Mouse (Mus musculus) thymus, adult 2 months (tissue): ENCODE measurements around the gene Slc9a5. TPM values are rescaled to one million over a fixed set of nuclear protein-coding genes. Genes with fewer than 3 reads are reported as not detected.

Experiments
- DNase-seq: peaks from one replicate; pipeline ENCODE4 v3.0.0; 2021
- H3K27ac ChIP-seq: fragments of 200-500 bp; 2 replicates; pipeline ENCODE4 v1.5.1; 2012; ENCODE audit warnings: low read length, control low read depth; ENCODE audit not compliant: control insufficient read depth, insufficient read depth
- H3K27me3 ChIP-seq: fragments of 200-500 bp; 2 replicates; pipeline ENCODE4 v1.6.1; 2012; ENCODE audit warnings: mild to moderate bottlenecking, low read length, moderate library complexity, mixed read lengths; ENCODE audit not compliant: control insufficient read depth, insufficient read depth
- H3K36me3 ChIP-seq: fragments of 200-500 bp; 2 replicates; pipeline ENCODE4 v1.6.1; 2012; ENCODE audit warnings: mild to moderate bottlenecking, low read length, moderate library complexity; ENCODE audit not compliant: control insufficient read depth, insufficient read depth
- H3K4me1 ChIP-seq: fragments of 200-500 bp; replicated peaks from 2 replicates; pipeline ENCODE4 v1.6.1; 2012; ENCODE audit warnings: low read length; ENCODE audit not compliant: control insufficient read depth, insufficient read depth
- H3K4me3 ChIP-seq: fragments of 200-500 bp; 2 replicates; pipeline ENCODE4 v1.5.1; 2012; ENCODE audit warnings: mild to moderate bottlenecking, low read length, control low read depth, moderate library complexity; ENCODE audit not compliant: control insufficient read depth, insufficient read depth
- CTCF ChIP-seq: fragments of 200-500 bp; IDR thresholded peaks from 2 replicates; pipeline ENCODE4 v1.5.1; 2012; ENCODE audit warnings: mild to moderate bottlenecking, control low read depth, low read length, moderate library complexity, borderline replicate concordance; ENCODE audit not compliant: control insufficient read depth, poor library complexity, insufficient read depth; ENCODE audit errors: extremely low read depth
- POLR2A ChIP-seq: fragments of 200-500 bp; IDR thresholded peaks from 2 replicates; pipeline ENCODE4 v1.6.1; 2012; ENCODE audit warnings: mild to moderate bottlenecking, low read length, control low read depth, moderate library complexity; ENCODE audit not compliant: control insufficient read depth, poor library complexity, insufficient read depth; ENCODE audit errors: extremely low read depth
- WGBS: fragments of 180-500 bp; shearing (Covaris S2); methylation state at CpG from one replicate; pipeline ENCODE4 v1.1.7; 2018; 5-methylcytosine and 5-hydroxymethylcytosine counted together
- polyA plus RNA-seq: library from polyadenylated mRNA; depleted of rRNA; stranded (reverse); fragments of >200 nt; gene quantifications from 2 replicates; pipeline ENCODE4 v1.2.3, GENCODE M21; 2012

Gene Slc9a5
- polyA plus RNA-seq, 1 experiment = 12.7 TPM

DNA sequence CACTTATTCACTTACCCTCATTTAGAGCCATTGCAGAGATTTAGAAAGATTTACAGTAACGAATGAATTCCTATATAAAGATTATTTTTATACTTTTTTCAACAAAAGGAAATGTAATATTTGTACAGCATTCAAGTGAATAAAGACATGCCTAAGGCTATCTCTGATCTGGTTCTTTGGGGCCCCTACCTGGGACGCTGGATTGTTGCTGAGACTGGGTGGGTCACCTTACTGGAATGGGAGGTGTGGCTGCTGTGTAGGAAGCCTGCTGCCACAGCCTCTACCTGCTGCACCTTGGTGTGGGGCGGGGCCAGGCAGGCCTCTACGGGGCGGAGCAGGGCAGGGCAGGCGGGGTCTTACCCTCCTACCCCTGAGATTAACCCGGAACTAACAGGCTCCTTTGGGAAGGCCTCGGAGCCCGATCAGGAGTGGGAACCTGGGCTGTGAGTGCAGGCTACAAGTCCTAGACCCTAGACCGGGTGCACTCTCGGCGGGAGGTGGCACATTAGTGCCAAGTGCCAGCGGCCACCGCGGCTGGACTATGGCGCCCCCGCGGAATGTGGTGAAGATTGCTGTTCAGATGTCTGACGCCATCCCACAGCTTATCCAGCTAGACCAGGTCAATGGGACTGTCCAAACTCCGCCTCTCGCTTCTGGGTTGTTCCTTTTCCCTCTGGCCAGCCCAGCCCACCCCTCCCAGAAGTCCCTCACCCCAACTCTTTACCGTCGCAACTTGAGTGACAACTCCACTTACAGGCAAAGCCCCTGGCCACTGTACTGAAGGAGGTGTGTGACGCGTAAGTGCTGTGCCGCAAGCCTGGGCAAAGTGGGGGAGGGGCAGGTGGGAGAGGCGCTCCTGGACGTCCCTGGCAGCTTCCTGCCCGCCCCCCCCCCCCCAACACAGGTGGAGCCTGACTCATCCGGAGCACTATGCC, 43.2 kb upstream of the Slc9a5 start, which contains the start of gene Elmo3:
TSS of gene Elmo3 (plus strand) at position 391 of the 935 bp plus-strand sequence.
- WGBS = 23% methylated on average over 28 of the region's 30 CpGs
- TF ChIP-seq POLR2A (no peak), CTCF (no peak)
- DNase-seq = peak; percentile 63
- Histone ChIP-seq H3K36me3 (peaks cover 30% of the 10 kb centered on the region), H3K27ac (peak within 1 kb of the TSS; percentile 53; the same call in 1 of the 2 replicates), H3K4me1 (peaks cover 45% of the 10 kb centered on the region), H3K27me3 (no peaks in the 10 kb centered on the region), H3K4me3 (peak within 1 kb of the TSS; percentile 34)

DNA sequence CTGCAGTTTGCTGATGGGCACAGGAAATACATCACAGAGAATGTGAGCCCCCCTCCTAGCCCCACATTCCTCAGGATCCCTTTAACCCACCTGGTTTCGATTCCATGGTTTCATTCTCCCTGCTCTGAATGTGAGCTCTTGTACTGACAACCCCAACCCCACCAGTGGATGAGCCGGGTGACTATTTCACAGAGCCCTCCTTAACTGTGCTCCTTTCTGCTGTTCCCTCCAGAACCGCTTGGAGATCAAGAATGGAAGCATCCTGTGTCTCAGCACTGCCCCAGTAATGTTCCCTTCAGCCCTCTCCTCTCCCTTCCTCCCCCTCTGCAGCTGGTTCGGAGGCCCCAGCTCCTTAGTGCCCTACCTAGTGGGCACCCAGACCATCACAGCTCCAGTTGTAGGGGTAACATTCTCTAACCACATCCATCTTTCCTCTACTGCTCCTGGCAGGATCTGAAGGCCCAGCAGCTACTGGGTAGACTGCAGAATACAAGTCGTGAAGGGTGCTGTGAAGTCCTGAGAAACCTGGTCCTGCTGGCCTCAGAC, 42.4 kb upstream of the Slc9a5 start:
- WGBS = 52% methylated on average over 5 of the region's 5 CpGs
- Histone ChIP-seq H3K4me1 (peaks cover 45% of the 10 kb centered on the region), H3K36me3 (peaks cover 26% of the 10 kb centered on the region), H3K27me3 (no peaks in the 10 kb centered on the region), H3K4me3 (no peak overlapping the region), H3K27ac (peak overlapping the region; percentile 53; the same call in 1 of the 2 replicates)
- no peak for DNase-seq
- no peak for TF ChIP-seq POLR2A
- TF ChIP-seq CTCF = no peak

DNA sequence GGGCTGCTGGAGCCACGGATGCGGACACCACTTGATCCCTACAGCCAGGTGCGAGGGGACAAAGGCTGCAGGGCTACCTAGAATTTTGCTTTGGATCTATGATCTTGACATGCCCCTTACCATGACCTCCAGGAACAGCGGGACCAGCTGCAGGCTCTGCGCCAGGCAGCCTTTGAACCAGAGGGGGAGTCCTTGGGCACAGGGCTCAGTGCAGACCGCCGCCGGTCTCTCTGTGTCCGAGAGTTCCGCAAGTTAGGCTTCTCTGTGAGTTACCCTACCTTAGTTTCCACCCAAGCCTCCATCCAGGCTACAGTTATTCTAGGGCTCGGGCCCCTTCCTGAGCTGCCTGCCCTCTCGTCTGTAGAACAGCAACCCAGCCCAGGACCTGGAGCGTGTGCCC, 41.0 kb upstream of the Slc9a5 start:
- H3K36me3 ChIP-seq = peaks cover 13% of the 10 kb centered on the region
- WGBS = 98% methylated on average over 13 of the region's 13 CpGs
- H3K4me1 ChIP-seq = peaks cover 45% of the 10 kb centered on the region
- no peaks in the 10 kb centered on the region for H3K27me3 ChIP-seq
- TF ChIP-seq POLR2A (no peak), CTCF (no peak)
- H3K27ac ChIP-seq = no peak overlapping the region
- no peak overlapping the region for H3K4me3 ChIP-seq
- DNase-seq = no peak

DNA sequence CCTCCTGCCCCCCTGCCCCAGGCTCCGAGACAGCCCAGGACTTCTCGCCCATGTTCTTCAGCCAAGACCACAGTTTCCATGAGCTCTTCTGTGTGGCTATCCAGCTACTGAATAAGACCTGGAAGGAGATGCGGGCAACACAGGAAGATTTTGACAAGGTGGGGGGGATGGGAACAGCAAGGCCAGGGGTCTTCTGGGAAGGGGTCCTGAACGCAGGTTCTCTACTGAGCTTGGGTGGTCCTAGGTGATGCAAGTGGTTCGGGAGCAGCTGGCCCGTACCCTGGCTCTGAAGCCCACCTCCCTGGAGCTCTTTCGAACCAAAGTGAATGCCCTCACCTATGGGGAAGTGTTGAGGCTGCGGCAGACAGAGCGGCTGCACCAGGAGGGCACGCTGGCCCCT, 40.2 kb upstream of the Slc9a5 start:
- no peak for DNase-seq
- no peak overlapping the region for H3K27ac ChIP-seq
- peaks cover 43% of the 10 kb centered on the region for H3K4me1 ChIP-seq
- WGBS = 97% methylated on average over 10 of the region's 10 CpGs
- TF ChIP-seq POLR2A (no peak), CTCF (no peak)
- H3K36me3 ChIP-seq = peaks cover 6% of the 10 kb centered on the region; the same call in 1 of the 2 replicates
- H3K27me3 ChIP-seq = no peaks in the 10 kb centered on the region
- H3K4me3 ChIP-seq = no peak overlapping the region

DNA sequence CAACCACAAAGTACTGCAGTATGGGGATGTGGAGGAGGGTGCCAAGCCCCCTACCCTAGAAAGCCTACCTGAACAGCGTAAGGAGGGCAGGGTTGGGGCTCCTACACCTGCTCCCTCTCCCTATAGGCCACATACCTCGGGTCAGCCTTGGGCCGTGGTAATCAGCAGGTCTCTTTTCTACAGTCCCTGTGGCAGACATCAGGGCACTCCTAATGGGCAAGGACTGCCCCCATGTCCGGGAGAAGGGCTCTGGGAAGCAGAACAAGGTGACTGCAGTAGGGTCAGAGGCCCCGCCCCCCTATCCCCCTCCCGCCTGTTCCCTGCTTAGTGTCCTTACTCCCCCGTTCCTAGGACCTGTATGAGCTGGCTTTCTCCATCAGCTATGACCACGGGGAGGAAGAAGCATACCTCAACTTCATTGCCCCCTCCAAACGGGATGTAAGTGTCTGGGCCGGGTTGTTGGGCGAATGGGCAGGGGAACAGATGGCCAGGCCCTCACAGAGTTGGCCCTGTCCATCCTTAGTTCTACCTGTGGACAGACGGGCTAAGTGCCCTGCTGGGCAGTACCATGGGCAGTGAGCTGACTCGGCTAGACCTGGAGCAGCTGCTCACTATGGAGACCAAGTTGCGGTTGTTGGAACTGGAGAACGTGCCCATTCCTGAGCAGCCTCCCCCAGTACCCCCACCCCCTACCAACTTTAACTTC, 39.3 kb upstream of the Slc9a5 start:
- no peak overlapping the region for H3K4me3 ChIP-seq
- no peaks in the 10 kb centered on the region; the same call in 1 of the 2 replicates for H3K36me3 ChIP-seq
- no peak overlapping the region for H3K27ac ChIP-seq
- peaks cover 34% of the 10 kb centered on the region for H3K4me1 ChIP-seq
- TF ChIP-seq POLR2A (no peak), CTCF (no peak)
- no peak for DNase-seq
- 95% methylated on average over 15 of the region's 15 CpGs for WGBS
- no peaks in the 10 kb centered on the region for H3K27me3 ChIP-seq

DNA sequence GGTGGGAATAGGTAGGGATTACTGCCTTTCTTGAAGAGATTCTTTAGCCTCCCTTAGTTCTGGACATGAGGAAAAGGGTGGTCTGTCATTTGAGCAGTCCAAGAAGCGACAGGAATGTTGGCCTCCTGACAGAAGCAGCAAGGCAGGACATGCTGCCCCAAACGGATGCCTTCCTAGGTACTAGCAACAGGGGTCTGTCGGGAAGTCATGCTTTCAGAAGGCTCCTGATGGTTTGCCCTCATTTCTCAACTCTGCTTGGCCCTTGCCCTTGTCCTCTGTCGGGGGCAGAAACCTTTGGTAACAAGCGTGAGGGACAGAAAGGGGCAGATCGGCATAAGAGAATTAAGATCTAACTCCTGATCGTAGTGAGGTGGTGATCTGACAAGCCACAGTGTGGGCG, 38.5 kb upstream of the Slc9a5 start:
- Histone ChIP-seq H3K27me3 (no peaks in the 10 kb centered on the region), H3K27ac (no peak overlapping the region), H3K4me3 (no peak overlapping the region), H3K36me3 (no peaks in the 10 kb centered on the region), H3K4me1 (peaks cover 27% of the 10 kb centered on the region)
- no peak for DNase-seq
- WGBS = 92% methylated on average over 8 of the region's 8 CpGs
- TF ChIP-seq POLR2A (no peak), CTCF (no peak)
